Mouse (Mus musculus): ENCODE measurements around the gene Clec1a. TPM values are rescaled to one million over a fixed set of nuclear protein-coding genes. Genes with fewer than 3 reads are reported as not detected.

Clec1a gene
- total RNA-seq, 2 experiments from 2014 or later, result 16.3 to 16.7 TPM

GRCm38 (mm10) chr6:129407324-129407723, 44.5 kb downstream of the Clec1a start:
- peak; percentile 32 to 35 for DNase-seq

GRCm38 (mm10) chr6:129405999-129406398, 45.8 kb downstream of the Clec1a start:
- intact Hi-C loops (cut with DNase I), result no loop called here
- DNase-seq, result no peak

More at GRCm38 (mm10) chr6:129407324-129407723, 44.5 kb downstream of the Clec1a start:
- intact Hi-C loops (cut with DNase I), result no loop called here

DNA sequence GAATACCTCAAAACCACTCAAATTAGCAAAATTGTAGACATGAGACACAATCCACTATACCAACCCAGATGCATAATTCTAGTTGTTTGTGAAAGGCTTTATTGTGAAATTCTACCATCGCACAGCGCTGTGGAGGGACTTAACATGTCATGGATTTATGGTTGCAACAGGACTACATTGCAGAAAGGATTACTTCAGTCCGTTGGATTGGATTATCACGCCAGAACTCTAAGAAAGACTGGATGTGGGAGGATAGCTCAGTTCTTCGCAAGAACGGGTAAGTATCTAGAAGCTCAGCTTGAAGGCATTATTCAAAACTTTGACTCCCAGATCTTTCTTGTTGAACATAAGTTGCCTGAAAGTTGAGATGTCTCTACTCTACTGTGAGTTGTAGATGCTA, 48.4 kb downstream of the Clec1a start:
- DNase-seq, result no peak
- intact Hi-C loops (cut with DNase I), result no loop called here

DNA sequence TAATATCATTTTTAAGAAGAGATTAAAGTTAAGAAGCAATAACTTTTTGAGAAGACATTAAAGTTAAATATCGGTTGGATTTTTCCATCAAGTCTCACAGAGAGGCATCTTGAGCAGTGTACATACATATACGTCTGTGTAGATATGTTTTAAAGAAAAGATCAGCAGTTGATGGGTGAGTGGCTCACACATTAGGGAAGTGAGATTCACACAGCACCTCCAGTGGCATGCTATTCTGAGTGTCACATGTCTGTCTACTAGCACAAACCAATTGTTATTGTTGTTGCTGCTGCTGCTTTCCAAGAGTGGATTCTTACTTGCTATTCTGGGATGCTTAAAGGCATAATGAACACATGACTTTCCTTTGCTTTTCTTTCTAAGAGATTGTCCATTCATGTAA, 49.4 kb downstream of the Clec1a start:
- intact Hi-C loops (cut with DNase I), result no loop called here
- DNase-seq, result no peak

- intact Hi-C loops (cut with DNase I), result no loop called here
- DNase-seq, result peak; percentile 59 to 64
Observed at GRCm38 (mm10) chr6:129399945-129400344, 51.9 kb downstream of the Clec1a start.

DNA sequence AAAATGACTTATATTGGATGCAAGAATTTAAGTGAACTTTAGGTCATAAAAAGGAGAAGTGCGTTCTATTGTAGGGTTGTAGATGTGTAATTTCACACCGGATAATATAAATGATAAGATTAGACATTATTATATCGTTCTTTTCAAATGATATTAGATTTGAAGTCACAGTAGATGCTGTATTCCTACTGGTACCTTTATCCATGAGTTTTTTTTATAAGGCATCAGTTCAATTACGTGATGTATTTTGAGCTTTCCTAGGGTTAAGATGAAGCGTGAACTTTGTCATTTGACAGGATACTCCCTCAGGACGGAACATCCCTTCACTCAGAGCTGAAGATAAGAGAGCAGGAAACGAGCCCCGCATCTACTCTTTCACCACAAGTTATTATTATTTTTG, 54.8 kb downstream of the Clec1a start, which contains the start of gene Clec1b:
Clec1b (plus strand) TSS at position 301 of the 400 bp plus-strand sequence.
- intact Hi-C loops (cut with DNase I), result no loop called here

DNA sequence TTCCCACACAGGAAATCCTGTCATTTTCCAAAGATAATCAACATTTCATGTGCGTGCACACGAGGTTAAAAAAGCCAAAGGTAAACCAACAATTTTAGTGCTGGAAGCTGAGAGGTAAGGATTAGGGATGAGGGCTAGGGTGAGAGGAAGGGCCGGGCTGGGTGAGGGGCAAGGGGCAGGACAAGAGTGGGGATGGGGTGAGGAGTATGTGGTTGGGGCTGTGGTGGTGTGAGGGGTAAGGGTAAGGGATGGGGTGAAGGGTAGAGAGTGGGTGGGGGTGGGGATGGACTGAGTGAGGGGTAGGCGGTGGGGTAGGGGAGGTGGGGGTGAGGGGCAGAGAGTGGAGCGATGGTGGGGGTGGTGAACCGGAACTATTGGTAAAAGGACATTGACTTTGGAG, 58.1 kb downstream of the Clec1a start:
- DNase-seq, result no peak
- intact Hi-C loops (cut with DNase I), result loop anchor here (1.0 kb wide), 3 partner anchors 83 to 166 kb away; no protein-coding TSS in a partner anchor

More for the DNA sequence above, 54.8 kb downstream of the Clec1a start, which contains the start of gene Clec1b:
- DNase-seq, result no peak

DNA sequence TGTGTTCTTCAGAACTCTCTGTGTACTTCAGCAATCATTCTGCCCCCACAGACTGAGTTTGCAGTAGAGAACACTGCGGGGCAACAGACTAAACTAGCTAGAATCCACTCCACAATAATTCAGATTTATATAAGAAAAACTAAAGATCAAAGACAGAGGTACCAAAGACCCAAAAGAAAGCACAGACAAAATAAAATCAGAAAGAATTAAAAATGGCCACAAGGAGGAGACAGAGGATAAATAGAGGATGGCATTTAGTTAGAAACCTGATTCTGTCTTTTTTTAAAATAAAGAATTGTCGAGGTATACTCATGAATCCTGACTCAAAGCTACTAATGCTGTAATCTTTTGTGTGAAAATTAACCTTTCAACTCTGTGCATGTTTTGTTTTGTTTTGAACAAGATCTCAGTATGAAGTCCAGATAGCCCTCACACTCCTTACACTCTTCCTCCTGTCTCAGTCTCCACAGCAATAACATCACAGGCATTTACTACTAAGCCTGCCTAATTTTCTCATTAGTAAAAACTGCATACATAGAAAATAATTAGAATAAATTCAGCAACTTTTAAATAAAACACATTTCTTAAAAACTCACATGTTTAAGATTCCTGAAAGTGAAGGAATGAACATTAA, 58.6 kb downstream of the Clec1a start:
- intact Hi-C loops (cut with DNase I), result loop anchor here (1.0 kb wide), 3 partner anchors 83 to 166 kb away; no protein-coding TSS in a partner anchor
- peak in 1 of 2 experiments; percentile 10 for DNase-seq

DNA sequence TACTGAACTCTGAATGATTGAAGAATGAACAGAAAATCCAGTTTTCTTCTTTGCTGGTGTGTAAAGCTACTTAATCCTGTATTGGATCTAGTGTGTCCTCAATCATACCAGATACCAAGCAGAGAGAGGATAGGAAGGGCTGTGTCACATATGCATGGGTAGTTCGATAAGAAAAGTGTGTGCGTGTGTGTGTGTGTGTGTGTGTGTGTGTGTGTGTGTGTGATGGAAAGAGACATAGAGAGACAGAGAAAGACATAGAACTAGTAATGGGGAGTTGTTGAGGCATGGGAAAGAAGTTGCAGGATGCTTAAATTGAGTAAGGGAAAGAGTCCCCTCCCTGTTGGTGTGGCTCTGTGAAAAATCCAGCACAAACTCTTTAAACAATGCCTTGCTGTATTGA, 66.0 kb downstream of the Clec1a start, which contains the start of gene Clec12b:
Clec12b (minus strand) TSS at position 101 of the 400 bp plus-strand sequence.
- DNase-seq, result no peak
- intact Hi-C loops (cut with DNase I), result no loop called here

DNA sequence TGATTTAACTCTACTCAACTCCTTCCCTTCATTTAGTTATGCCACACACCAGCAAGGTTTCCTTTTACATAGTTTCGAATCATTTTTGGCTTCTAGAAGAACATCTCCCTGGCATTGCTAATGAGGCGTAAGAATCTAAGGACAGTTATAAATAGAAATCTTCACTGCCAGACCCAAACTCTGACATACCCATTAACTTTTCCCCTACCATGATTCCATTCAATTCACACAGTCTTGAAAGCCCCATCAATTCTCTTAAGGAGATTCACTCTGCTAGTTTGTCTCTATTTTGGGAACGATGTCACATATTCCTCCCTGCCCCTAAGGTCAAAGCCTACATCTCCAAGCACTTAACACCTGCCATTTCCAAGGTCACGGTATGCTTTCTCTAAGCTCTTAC, 66.8 kb downstream of the Clec1a start:
- intact Hi-C loops (cut with DNase I), result no loop called here
- no peak for DNase-seq

DNA sequence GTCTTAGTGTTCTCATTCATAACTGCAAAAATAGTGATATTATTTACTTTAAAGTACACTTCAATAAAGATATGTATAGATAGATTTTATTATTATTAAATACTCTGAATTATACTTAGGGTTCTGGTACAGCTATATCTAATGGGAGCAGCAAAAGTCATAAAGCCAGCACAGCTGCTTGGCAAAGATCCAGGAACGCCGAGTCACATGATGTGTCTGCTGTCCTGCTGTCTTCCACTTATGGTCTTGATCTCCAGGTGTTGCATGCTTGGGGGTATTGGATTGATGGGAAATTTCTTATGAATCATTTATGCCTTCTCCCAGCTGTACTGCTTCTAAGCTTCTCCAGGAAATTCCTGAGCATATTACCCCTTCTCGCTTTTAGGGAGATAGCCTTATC, 68.3 kb downstream of the Clec1a start:
- intact Hi-C loops (cut with DNase I), result no loop called here
- peak in 1 of 2 experiments; percentile 12 for DNase-seq

- intact Hi-C loops (cut with DNase I), result no loop called here
- no peak for DNase-seq
Observed at GRCm38 (mm10) chr6:129381736-129382135, 70.1 kb downstream of the Clec1a start.

DNA sequence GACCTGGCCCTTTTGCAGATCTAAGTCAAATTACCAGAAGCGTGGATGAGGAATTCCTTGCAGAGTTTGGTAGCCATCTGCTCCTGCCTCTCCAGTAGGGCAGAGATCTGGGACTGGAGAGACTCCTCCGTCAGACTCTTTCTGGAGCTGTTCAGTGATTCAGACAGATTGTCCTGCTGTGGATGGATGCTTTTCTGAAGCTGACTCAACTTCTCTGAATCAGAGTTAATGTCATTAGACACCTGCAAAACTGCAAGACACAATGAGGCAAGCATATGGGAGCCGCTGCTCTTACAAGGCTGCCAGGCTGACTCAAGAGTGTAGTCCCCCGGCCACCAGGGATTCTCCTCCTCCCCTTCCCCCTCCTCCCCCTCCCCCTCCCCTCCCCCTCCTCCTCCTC, 71.3 kb downstream of the Clec1a start:
- intact Hi-C loops (cut with DNase I), result no loop called here
- no peak for DNase-seq

- no peak for DNase-seq
- intact Hi-C loops (cut with DNase I), result no loop called here
Observed at GRCm38 (mm10) chr6:129374937-129375471, 76.8 kb downstream of the Clec1a start.

Other genes with a start within 250 kb of the Clec1a start
- gene Cd69, start 176.6 kb downstream of the Clec1a start, total RNA-seq (2021), result under 1 TPM in 1 of 2 experiments, not detected in 1; 0.67 TPM
- gene 4922502D21Rik, start 120.2 kb downstream of the Clec1a start, total RNA-seq (2021), result not detected
- gene Clec12a, start 109.3 kb downstream of the Clec1a start, total RNA-seq (2021), result under 1 TPM; 0.19 to 0.74 TPM
- gene Clec12b, start 66.1 kb downstream of the Clec1a start, total RNA-seq (2021), result not detected
- 1 to 10 TPM in 1 of 2 experiments, under 1 TPM in 1; 0.97 to 1.4 TPM for gene Clec1b, start 54.7 kb downstream of the Clec1a start, total RNA-seq (2021)
- gene Clec9a, start 43.1 kb downstream of the Clec1a start, total RNA-seq (2021), result under 1 TPM; 0.19 to 0.47 TPM
- under 1 TPM; 0.07 to 0.17 TPM for gene Olr1, start 55.2 kb upstream of the Clec1a start, total RNA-seq (2021)
- not detected for gene Tmem52b, start 60.6 kb upstream of the Clec1a start, total RNA-seq (2021)
- gene Gabarapl1, start 81.2 kb upstream of the Clec1a start, total RNA-seq (2021), result 10 to 100 TPM; 62.1 to 72.6 TPM
- gene Klre1, start 125.9 kb upstream of the Clec1a start, total RNA-seq (2021), result not detected
- not detected for gene Klrd1, start 139.8 kb upstream of the Clec1a start, total RNA-seq (2021)
- gene Klrk1, start 171.9 kb upstream of the Clec1a start, total RNA-seq (2021), result not detected
- not detected for gene Klrc3, start 191.3 kb upstream of the Clec1a start, total RNA-seq (2021)
- gene Klrc2, start 208.7 kb upstream of the Clec1a start, total RNA-seq (2021), result not detected
- not detected for gene Klrc1, start 227.0 kb upstream of the Clec1a start, total RNA-seq (2021)

All from heart, postnatal 10 days (tissue).